In the genomic region with DNA sequence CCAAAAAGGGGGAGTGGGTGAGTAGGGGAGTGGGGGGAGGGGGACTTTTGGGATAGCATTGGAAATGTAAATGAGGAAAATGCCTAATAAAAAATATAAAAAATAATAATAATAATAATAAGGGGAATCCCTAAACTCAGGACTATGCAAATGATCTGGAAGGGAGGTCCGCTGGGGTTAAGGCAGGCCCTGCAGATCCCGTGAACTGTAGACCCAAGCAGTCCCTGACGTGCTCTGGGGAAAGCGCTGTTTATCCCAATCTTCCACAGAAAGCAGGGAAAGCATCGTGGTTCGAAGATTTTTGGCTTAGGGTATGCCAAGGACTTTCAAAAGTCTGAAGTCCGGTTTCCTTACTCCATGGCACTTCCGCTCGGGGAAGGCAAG, we compare ENCODE assay signal across 8 mouse cellular contexts. TPM values are rescaled to one million over a fixed set of nuclear protein-coding genes. Genes with fewer than 3 reads are reported as not detected.
DNase-seq lines count a peak whose midpoint lies in the region; ATAC-seq and TF ChIP-seq lines count a peak whose summit lies in the region.

No protein-coding gene starts in this region.

- no peaks in the 10 kb centered on the region for H3K27me3 ChIP-seq in cerebellum, adult 2 months (ENCODE audit: control insufficient read depth, insufficient read depth, low read length)
- no peaks in the 10 kb centered on the region for H3K27me3 ChIP-seq in neural tube, embryonic 11.5 days (ENCODE audit: control insufficient read depth, insufficient read depth, low read length)
- H3K27me3 ChIP-seq in limb, embryonic 15.5 days, result no peaks in the 10 kb centered on the region
- no peaks in the 10 kb centered on the region for H3K27me3 ChIP-seq in stomach, embryonic 15.5 days (replicated peaks)

- H3K27ac ChIP-seq in cerebellum, adult 2 months (ENCODE audit: insufficient read depth, low read length), result no peak overlapping the region
- H3K27ac ChIP-seq in neural tube, embryonic 11.5 days (ENCODE audit: low read depth, low read length), result no peak overlapping the region
- peak overlapping the region; percentile 89 for H3K27ac ChIP-seq in limb, embryonic 15.5 days
- peak overlapping the region; percentile 83 for H3K27ac ChIP-seq in stomach, embryonic 15.5 days

- under 1% methylated on average over 9 of the region's 9 CpGs for WGBS in cerebellum, adult 2 months
- 3% methylated on average over 9 of the region's 9 CpGs for WGBS in neural tube, embryonic 11.5 days
- WGBS in limb, embryonic 15.5 days, result 3% methylated on average over 9 of the region's 9 CpGs
- WGBS in stomach, embryonic 15.5 days, result 4% methylated on average over 9 of the region's 9 CpGs

- DNase-seq in cerebellum, adult 2 months, result no peak
- no peak for DNase-seq in cerebellum, postnatal 14 days
- no peak for DNase-seq in neural tube, embryonic 11.5 days (ENCODE audit: low spot score)
- DNase-seq in neural tube, embryonic 10.5 days (ENCODE audit: extremely low spot score, low spot score), result no peak
- no peak for DNase-seq in cerebellum, adult 9-11 months

- no peak for TF ChIP-seq POLR2A in cerebellum, adult 2 months (IDR thresholded peaks at IDR 0.05; ENCODE audit: borderline replicate concordance, insufficient read depth, low read length)

- H3K4me1 ChIP-seq in cerebellum, adult 2 months (ENCODE audit: control insufficient read depth, insufficient read depth, low read length), result no peaks in the 10 kb centered on the region
- 0 out of 2 replicates have a peak, but pooled peaks cover 2% of the 10 kb centered on the region for H3K4me1 ChIP-seq in neural tube, embryonic 11.5 days (ENCODE audit: control insufficient read depth, insufficient read depth, low read length)
- peaks cover 2% of the 10 kb centered on the region; the same call in 1 of the 2 replicates for H3K4me1 ChIP-seq in limb, embryonic 15.5 days
- peaks cover 5% of the 10 kb centered on the region; the same call in 1 of the 2 replicates for H3K4me1 ChIP-seq in stomach, embryonic 15.5 days

- peaks cover 21% of the 10 kb centered on the region for H3K9me3 ChIP-seq in neural tube, embryonic 11.5 days (ENCODE audit: control insufficient read depth, low read length)
- peaks cover 20% of the 10 kb centered on the region for H3K9me3 ChIP-seq in limb, embryonic 15.5 days
- H3K9me3 ChIP-seq in stomach, embryonic 15.5 days, result peaks cover 9% of the 10 kb centered on the region

- peak overlapping the region; percentile 94 for H3K4me3 ChIP-seq in cerebellum, adult 2 months (replicated peaks; ENCODE audit: insufficient read depth, low read depth, low read length)
- peak overlapping the region; percentile 62 for H3K4me3 ChIP-seq in neural tube, embryonic 11.5 days (ENCODE audit: low read depth, low read length)
- H3K4me3 ChIP-seq in limb, embryonic 15.5 days, result peak overlapping the region; percentile 61
- peak overlapping the region; percentile 65 for H3K4me3 ChIP-seq in stomach, embryonic 15.5 days (replicated peaks)

- peak; percentile 80 for ATAC-seq in neural tube, embryonic 11.5 days (ENCODE audit: insufficient read depth, low FRiP score, low TSS enrichment)
- no peak; the same call in 1 of the 2 replicates for ATAC-seq in limb, embryonic 15.5 days (ENCODE audit: insufficient number of reproducible peaks, low FRiP score, low TSS enrichment, low read depth)
- ATAC-seq in stomach, embryonic 15.5 days (ENCODE audit: insufficient read depth, low FRiP score, low read depth), result no peak
- no peak for ATAC-seq in CD4-positive, CD25-positive, alpha-beta regulatory T cell, adult 4 months

- TF ChIP-seq CTCF in cerebellum, adult 2 months (IDR thresholded peaks at IDR 0.05; ENCODE audit: borderline replicate concordance, insufficient read depth, low read depth, low read length), result no peak

- peak overlapping the region; percentile 76 for H3K4me2 ChIP-seq in neural tube, embryonic 11.5 days (ENCODE audit: low read depth)
- peak overlapping the region; percentile 69 for H3K4me2 ChIP-seq in limb, embryonic 15.5 days
- peak overlapping the region; percentile 72 for H3K4me2 ChIP-seq in stomach, embryonic 15.5 days

- peaks cover 13% of the 10 kb centered on the region for H3K36me3 ChIP-seq in neural tube, embryonic 11.5 days (ENCODE audit: control insufficient read depth, insufficient read depth, low read length)
- peaks cover 30% of the 10 kb centered on the region for H3K36me3 ChIP-seq in limb, embryonic 15.5 days
- peaks cover 23% of the 10 kb centered on the region for H3K36me3 ChIP-seq in stomach, embryonic 15.5 days

- H3K9ac ChIP-seq in neural tube, embryonic 11.5 days (ENCODE audit: low read length), result no peak overlapping the region
- H3K9ac ChIP-seq in limb, embryonic 15.5 days, result 0 out of 2 replicates have a peak overlapping the region, but pooled peaks have one; percentile 40
- H3K9ac ChIP-seq in stomach, embryonic 15.5 days, result no peak overlapping the region

RNA-seq across cellular contexts. Expression of a gene that starts 0.3 kb away (rescaled TPM):
- 7.7 and 8.1 TPM in 2 replicates for polyA plus RNA-seq in cerebellum, adult 2 months (2012; rRNA removed)
- 3.6 and 4.4 TPM in 2 replicates for polyA plus RNA-seq in neural tube, embryonic 11.5 days (2014; fragmentation: Nextera tagmentation; extraction: Ambion mirVana)
- 6.9 and 7.9 TPM in 2 replicates for polyA plus RNA-seq in limb, embryonic 15.5 days (2015; fragmentation: Nextera tagmentation; extraction: Ambion mirVana)
- 6.8 and 7.4 TPM in 2 replicates for polyA plus RNA-seq in stomach, embryonic 15.5 days (2015; fragmentation: Nextera tagmentation; extraction: Ambion mirVana)
- 1 to 10 TPM; 1.3 to 2.4 TPM for polyA plus RNA-seq in CD4-positive, CD25-positive, alpha-beta regulatory T cell, adult 4 months (2017; shearing (Covaris generic))

RNA-seq across cellular contexts. Expression of a gene that starts 22.2 kb away (rescaled TPM):
- 20.2 and 21.4 TPM in 2 replicates for polyA plus RNA-seq in cerebellum, adult 2 months (2012; rRNA removed)
- polyA plus RNA-seq in neural tube, embryonic 11.5 days (2014; fragmentation: Nextera tagmentation; extraction: Ambion mirVana), result 16.9 and 20.8 TPM in 2 replicates
- 16.9 and 19.7 TPM in 2 replicates for polyA plus RNA-seq in limb, embryonic 15.5 days (2015; fragmentation: Nextera tagmentation; extraction: Ambion mirVana)
- polyA plus RNA-seq in stomach, embryonic 15.5 days (2015; fragmentation: Nextera tagmentation; extraction: Ambion mirVana), result 13.5 and 14.0 TPM in 2 replicates
- 10 to 100 TPM; 13.8 to 21.0 TPM for polyA plus RNA-seq in CD4-positive, CD25-positive, alpha-beta regulatory T cell, adult 4 months (2017; shearing (Covaris generic))

RNA-seq across cellular contexts. Expression of a gene that starts 30.0 kb away (rescaled TPM):
- 35.3 and 36.3 TPM in 2 replicates for polyA plus RNA-seq in cerebellum, adult 2 months (2012; rRNA removed)
- 31.9 and 37.7 TPM in 2 replicates for polyA plus RNA-seq in neural tube, embryonic 11.5 days (2014; fragmentation: Nextera tagmentation; extraction: Ambion mirVana)
- 19.1 and 20.4 TPM in 2 replicates for polyA plus RNA-seq in limb, embryonic 15.5 days (2015; fragmentation: Nextera tagmentation; extraction: Ambion mirVana)
- polyA plus RNA-seq in stomach, embryonic 15.5 days (2015; fragmentation: Nextera tagmentation; extraction: Ambion mirVana), result 16.7 and 17.3 TPM in 2 replicates
- polyA plus RNA-seq in CD4-positive, CD25-positive, alpha-beta regulatory T cell, adult 4 months (2017; shearing (Covaris generic)), result 10 to 100 TPM; 21.5 to 23.8 TPM

RNA-seq across cellular contexts. Expression of a gene that starts 58.7 kb away (rescaled TPM):
- polyA plus RNA-seq in cerebellum, adult 2 months (2012; rRNA removed), result not detected in 2 replicates
- polyA plus RNA-seq in neural tube, embryonic 11.5 days (2014; fragmentation: Nextera tagmentation; extraction: Ambion mirVana), result not detected in 2 replicates
- polyA plus RNA-seq in limb, embryonic 15.5 days (2015; fragmentation: Nextera tagmentation; extraction: Ambion mirVana), result not detected in 2 replicates
- polyA plus RNA-seq in stomach, embryonic 15.5 days (2015; fragmentation: Nextera tagmentation; extraction: Ambion mirVana), result not detected in 2 replicates
- polyA plus RNA-seq in CD4-positive, CD25-positive, alpha-beta regulatory T cell, adult 4 months (2017; shearing (Covaris generic)), result under 1 TPM in 1 of 2 experiments, not detected in 1; 0.05 TPM

Comparison
In these comparisons a context has a peak if more than half of its experiments do, and no peak if none do; other contexts are left out.
1. H3K27ac ChIP-seq: peak in limb, embryonic 15.5 days (single experiment) and stomach, embryonic 15.5 days (single experiment); none in cerebellum, adult 2 months (single experiment) and neural tube, embryonic 11.5 days (single experiment).
2. Peak in every context shown above with its lines, with median percentiles within 50 percentile points of each other: H3K4me3 ChIP-seq and H3K4me2 ChIP-seq.